Mouse (Mus musculus): ENCODE measurements at regions not wholly inside any gene's neighbourhood (a gene's known extent, or its start where the extent isn't known, plus 50 kb on each side); places are given as distances from the start of the nearest gene placed in this dataset.

GRCm38 (mm10) chr3:73134316-73134715 lies 76.7 kb upstream of the Slitrk3 start:
- DNase-seq (ENCODE audit: low spot score in 2 of 2), result peak; percentile 3 to 36
- intact Hi-C loops (cut with DNase I), result no loop called here

GRCm38 (mm10) chr3:73125143-73125542 lies 67.5 kb upstream of the Slitrk3 start:
- intact Hi-C loops (cut with DNase I), result no loop called here

GRCm38 (mm10) chr3:73109102-73109501 lies 51.5 kb upstream of the Slitrk3 start:
- intact Hi-C loops (cut with DNase I), result no loop called here
- no peak for DNase-seq (ENCODE audit: low spot score in 2 of 2)

More at GRCm38 (mm10) chr3:73125143-73125542, 67.5 kb upstream of the Slitrk3 start:
- no peak for DNase-seq (ENCODE audit: low spot score in 2 of 2)

Data from left cerebral cortex, postnatal 14 days (tissue).